Mouse (Mus musculus) testis, adult 2 months (tissue): ENCODE results near the gene Olfr446.

Experiments
- CTCF ChIP-seq: fragments of 200-500 bp; IDR thresholded peaks from 2 replicates; pipeline ENCODE4 v1.5.1; 2012; ENCODE audit warnings: low read depth, mild to moderate bottlenecking, inconsistent platforms, low read length, moderate library complexity; ENCODE audit not compliant: control insufficient read depth, insufficient read depth, insufficient replicate concordance
- POLR2A ChIP-seq: fragments of 200-500 bp; IDR thresholded peaks from 2 replicates; pipeline ENCODE4 v1.6.1; 2012; ENCODE audit warnings: low read depth, mild to moderate bottlenecking, inconsistent platforms, low read length, moderate library complexity; ENCODE audit not compliant: control insufficient read depth

DNA sequence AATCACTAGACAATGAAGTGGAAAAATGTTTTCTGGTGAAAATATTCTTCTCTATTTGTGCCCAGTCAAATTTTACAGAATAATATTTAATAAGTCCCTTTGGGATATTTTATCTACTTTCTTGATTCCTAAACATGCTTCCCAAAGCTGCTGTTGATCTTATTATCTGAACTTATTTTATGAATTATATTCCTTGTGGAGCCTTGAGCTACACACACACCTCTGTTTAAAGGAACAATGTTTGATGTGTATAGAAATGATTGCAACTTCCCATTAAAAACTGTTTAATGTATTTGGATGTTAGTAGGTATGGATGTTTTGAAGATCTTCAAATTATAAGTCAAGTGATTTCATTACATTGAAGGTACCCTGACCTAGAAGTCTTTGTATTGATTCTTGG is 12.6 kb upstream of the Olfr446 start, which contains the start of gene Olfr447:
- TF ChIP-seq CTCF (no peak), POLR2A (no peak)
